Mouse (Mus musculus): ENCODE measurements around the gene Zdhhc3.

Zdhhc3 gene

GRCm38 (mm10) chr9:123112805-123113521 is at the start of gene Zdhhc3, which contains the start of gene Exosc7:
Gene Zdhhc3 (minus strand): TSS chr9:123113205.
Gene Exosc7 (plus strand): TSS chr9:123113215.
- peak; percentile 74 for DNase-seq (ENCODE audit: low read depth)

GRCm38 (mm10) chr9:123161792-123162191 is 48.8 kb upstream of the Zdhhc3 start:
- no peak for DNase-seq (ENCODE audit: low read depth)

- peak; percentile 69 for DNase-seq (ENCODE audit: low read depth)
Measured at GRCm38 (mm10) chr9:123159330-123159729, 46.3 kb upstream of the Zdhhc3 start.

GRCm38 (mm10) chr9:123158125-123158836 is 45.3 kb upstream of the Zdhhc3 start:
- peak; percentile 56 for DNase-seq (ENCODE audit: low read depth)

GRCm38 (mm10) chr9:123157699-123158098 is 44.7 kb upstream of the Zdhhc3 start:
- DNase-seq (ENCODE audit: low read depth) = no peak

GRCm38 (mm10) chr9:123156910-123157361 is 43.9 kb upstream of the Zdhhc3 start:
- DNase-seq (ENCODE audit: low read depth) = no peak

GRCm38 (mm10) chr9:123153121-123153520 is 40.1 kb upstream of the Zdhhc3 start:
- DNase-seq (ENCODE audit: low read depth) = no peak

GRCm38 (mm10) chr9:123152026-123152425 is 39.0 kb upstream of the Zdhhc3 start:
- DNase-seq (ENCODE audit: low read depth) = no peak

- DNase-seq (ENCODE audit: low read depth) = no peak
Measured at GRCm38 (mm10) chr9:123151561-123151960, 38.6 kb upstream of the Zdhhc3 start.

GRCm38 (mm10) chr9:123150241-123151020 is 37.4 kb upstream of the Zdhhc3 start, which contains the start of gene Clec3b:
Gene Clec3b (plus strand): TSS chr9:123150946.
- no peak for DNase-seq (ENCODE audit: low read depth)

- DNase-seq (ENCODE audit: low read depth) = no peak
Measured at GRCm38 (mm10) chr9:123148430-123148829, 35.4 kb upstream of the Zdhhc3 start.

- DNase-seq (ENCODE audit: low read depth) = no peak
Measured at GRCm38 (mm10) chr9:123139887-123140614, 27.0 kb upstream of the Zdhhc3 start.

- no peak for DNase-seq (ENCODE audit: low read depth)
Measured at GRCm38 (mm10) chr9:123138891-123139474, 26.0 kb upstream of the Zdhhc3 start.

GRCm38 (mm10) chr9:123136953-123137682 is 24.1 kb upstream of the Zdhhc3 start:
- no peak for DNase-seq (ENCODE audit: low read depth)

- no peak for DNase-seq (ENCODE audit: low read depth)
Measured at GRCm38 (mm10) chr9:123132994-123133393, 20.0 kb upstream of the Zdhhc3 start.

GRCm38 (mm10) chr9:123127663-123128062 is 14.7 kb upstream of the Zdhhc3 start:
- DNase-seq (ENCODE audit: low read depth) = no peak

- peak; percentile 21 for DNase-seq (ENCODE audit: low read depth)
Measured at GRCm38 (mm10) chr9:123124413-123124981, 11.5 kb upstream of the Zdhhc3 start.

GRCm38 (mm10) chr9:123123571-123124412 is 10.8 kb upstream of the Zdhhc3 start:
- peak; percentile 17 for DNase-seq (ENCODE audit: low read depth)

GRCm38 (mm10) chr9:123123017-123123416 is 10.0 kb upstream of the Zdhhc3 start:
- no peak for DNase-seq (ENCODE audit: low read depth)

All from c-Kit-positive CD71-positive TER-119-negative erythroid progenitor cells, embryonic 14.5 days (primary cell).